9 mouse cellular contexts compared by ENCODE assay signal in the genomic region with DNA sequence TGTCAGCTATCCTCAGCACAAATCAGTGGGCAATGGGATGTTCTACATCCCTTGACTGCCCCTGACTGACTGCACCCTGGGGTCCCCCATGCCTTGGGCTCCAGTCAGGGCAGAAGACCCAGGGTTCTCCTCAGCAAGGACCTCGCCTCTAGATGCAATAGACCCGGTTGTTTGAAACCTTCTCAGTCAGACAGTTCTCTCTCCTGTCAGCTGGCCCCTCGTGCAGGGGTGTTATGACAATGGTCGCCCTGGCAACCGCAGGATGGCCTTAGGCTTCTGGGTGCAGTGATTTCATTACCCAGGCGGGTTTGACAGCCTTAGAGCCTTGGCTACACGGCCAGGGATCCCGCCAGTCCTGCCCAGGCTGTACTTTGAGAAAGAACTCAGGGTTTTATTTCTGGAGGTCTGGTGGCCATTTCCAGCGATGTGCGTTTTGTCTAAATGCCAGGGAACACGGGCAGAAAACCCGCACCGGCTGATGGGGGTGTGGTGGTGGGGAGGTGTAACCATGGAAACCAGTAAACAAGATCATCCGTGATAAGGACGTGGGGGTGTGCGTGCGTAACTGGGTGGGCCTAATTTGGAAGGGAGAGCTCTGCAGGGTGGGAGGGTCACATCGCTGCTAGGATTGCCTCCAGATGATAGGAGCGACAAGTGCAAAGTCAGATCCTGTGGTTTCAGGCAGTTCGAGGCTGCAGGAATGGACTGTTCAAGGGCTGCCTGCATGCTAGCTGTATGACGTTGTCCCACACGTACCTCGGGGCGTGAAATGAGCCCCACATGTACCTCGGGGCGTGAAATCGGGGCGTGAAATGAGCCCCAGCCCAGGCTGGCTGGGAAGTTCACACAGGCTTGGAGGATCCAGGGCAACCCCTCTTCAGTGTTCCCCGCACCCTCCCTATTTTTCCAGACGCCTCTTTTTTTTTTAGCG.
A peak's percentile ranks its signal among the peaks of the same experiment; 100 is the strongest.
DNase-seq lines count a peak whose midpoint lies in the region; ATAC-seq and TF ChIP-seq lines count a peak whose summit lies in the region.
"Had no signal": no experiment of that assay in that cellular context is flagged by ENCODE, and none has a peak within 500 bp of the region (broad histone marks: within the 10 kb centered on the region; RNA-seq: fewer than 3 reads in every experiment).

No protein-coding gene starts in this region.

- no peaks in the 10 kb centered on the region for H3K9me3 ChIP-seq in embryonic facial prominence, embryonic 10.5 days
- no peaks in the 10 kb centered on the region for H3K9me3 ChIP-seq in hindbrain, postnatal 0 days (ENCODE audit: low read length)

- no peaks in the 10 kb centered on the region for H3K36me3 ChIP-seq in embryonic facial prominence, embryonic 10.5 days (replicated peaks)
- H3K36me3 ChIP-seq in hindbrain, postnatal 0 days (ENCODE audit: insufficient read depth, low read length) = no peaks in the 10 kb centered on the region

- H3K27ac ChIP-seq in embryonic facial prominence, embryonic 10.5 days (replicated peaks) = 0 out of 2 replicates have a peak overlapping the region, but pooled peaks have one; percentile 19
- H3K27ac ChIP-seq in hindbrain, postnatal 0 days = peak overlapping the region; percentile 68
- H3K27ac ChIP-seq: liver, embryonic 14.5 days had no signal

- peak overlapping the region; percentile 55 for H3K4me2 ChIP-seq in hindbrain, postnatal 0 days (ENCODE audit: low read depth, low read length)

- WGBS in embryonic facial prominence, embryonic 10.5 days = 25% methylated on average over 31 of the region's 31 CpGs
- WGBS in hindbrain, postnatal 0 days = 5% methylated on average over 31 of the region's 31 CpGs

- H3K4me1 ChIP-seq in embryonic facial prominence, embryonic 10.5 days = peaks cover 15% of the 10 kb centered on the region
- H3K4me1 ChIP-seq in hindbrain, postnatal 0 days (ENCODE audit: insufficient read depth, low read length) = no peaks in the 10 kb centered on the region

- no peak for TF ChIP-seq CTCF in hindbrain, postnatal 0 days (IDR thresholded peaks at IDR 0.05; ENCODE audit: low read depth)

- H3K9ac ChIP-seq in hindbrain, postnatal 0 days (replicated peaks; ENCODE audit: low read length) = peak overlapping the region; percentile 14; the same call in 1 of the 2 replicates
- H3K9ac ChIP-seq: liver, embryonic 14.5 days had no signal

- peak; percentile 42 to 69 for DNase-seq in left cerebral cortex, adult 18-20 months (ENCODE audit: low spot score in 2 of 2)
- DNase-seq in left cerebral cortex, adult 11 months (ENCODE audit: low spot score) = no peak
- peak; percentile 79 for DNase-seq in embryonic facial prominence, embryonic 10.5 days (ENCODE audit: low spot score)
- peak; percentile 80 for DNase-seq in hindbrain, postnatal 0 days (ENCODE audit: low spot score)
- peak; percentile 83 for DNase-seq in mesoderm, embryonic 11.5 days (ENCODE audit: low read depth, low spot score)
- no peak for DNase-seq in ovary, postnatal 36 days (ENCODE audit: low spot score)
- DNase-seq in urinary bladder, adult 18-20 months (ENCODE audit: low spot score in 2 of 2) = no peak
- DNase-seq in kidney, adult 8-10 months = no peak

- ATAC-seq in hindbrain, postnatal 0 days = peak; percentile 83

- H3K27me3 ChIP-seq in embryonic facial prominence, embryonic 10.5 days (replicated peaks; ENCODE audit: low read depth, poor library complexity, severe bottlenecking) = no peaks in the 10 kb centered on the region
- no peaks in the 10 kb centered on the region for H3K27me3 ChIP-seq in hindbrain, postnatal 0 days (ENCODE audit: insufficient read depth, low read length)

- H3K4me3 ChIP-seq in embryonic facial prominence, embryonic 10.5 days = peak overlapping the region; percentile 33
- peak overlapping the region; percentile 26 for H3K4me3 ChIP-seq in hindbrain, postnatal 0 days (ENCODE audit: low read length)

Comparison
In these comparisons a context has a peak if more than half of its experiments do, and no peak if none do; other contexts are left out.
1. DNase-seq: peak in left cerebral cortex, adult 18-20 months (2 of 2), embryonic facial prominence, embryonic 10.5 days (single experiment), hindbrain, postnatal 0 days (single experiment) and mesoderm, embryonic 11.5 days (single experiment); none in left cerebral cortex, adult 11 months (single experiment), ovary, postnatal 36 days (single experiment), urinary bladder, adult 18-20 months (0 of 2) and kidney, adult 8-10 months (0 of 2).